Mouse (Mus musculus) cortical plate, adult 2 months (tissue): ENCODE measurements around the gene Myom3.

Experiments
- CTCF ChIP-seq: fragments of 200-500 bp; IDR thresholded peaks from 2 replicates; pipeline ENCODE4 v1.5.1; 2011; ENCODE audit warnings: mild to moderate bottlenecking, control low read depth, low read length; ENCODE audit not compliant: insufficient read depth; ENCODE audit errors: extremely low read depth
- POLR2A ChIP-seq: fragments of 200-500 bp; IDR thresholded peaks from 2 replicates; pipeline ENCODE4 v1.6.1; 2011; ENCODE audit warnings: mild to moderate bottlenecking, low read length, control low read depth; ENCODE audit not compliant: insufficient read depth; ENCODE audit errors: extremely low read depth

GRCm38 (mm10) chr4:135771592-135771991 lies 12.1 kb downstream of the Myom3 start:
- TF ChIP-seq POLR2A = no peak
- no peak for TF ChIP-seq CTCF
